Mouse (Mus musculus) stomach, embryonic 15.5 days (tissue): ENCODE measurements around the gene Msmp. TPM values are rescaled to one million over a fixed set of nuclear protein-coding genes. Genes with fewer than 3 reads are reported as not detected.
"Not testable (repeated sequence)": the region's sequence is repeated elsewhere in the genome, so short reads cannot be mapped to it uniquely, and the experiment has no call there.

Source experiments
- ATAC-seq: fragments of 200-750 bp; cut with Nextera tagmentation; 2 replicates; pipeline ENCODE4 v1.8.0; 2017; ENCODE audit warnings: low read depth, moderate number of reproducible peaks, moderate TSS enrichment; ENCODE audit not compliant: insufficient read depth, low FRiP score
- H3K27ac ChIP-seq: fragments of 300-500 bp; sonication (generic); 2 replicates; pipeline ENCODE4 v1.5.1; 2015; ENCODE audit warnings: mild to moderate bottlenecking, inconsistent platforms
- H3K27me3 ChIP-seq: fragments of 300-500 bp; sonication (generic); replicated peaks from 2 replicates; pipeline ENCODE4 v1.6.1; 2015; ENCODE audit warnings: inconsistent platforms
- H3K36me3 ChIP-seq: fragments of 300-500 bp; sonication (generic); 2 replicates; pipeline ENCODE4 v1.6.1; 2015; ENCODE audit warnings: inconsistent platforms
- H3K4me1 ChIP-seq: fragments of 300-500 bp; sonication (generic); 2 replicates; pipeline ENCODE4 v1.6.1; 2015; ENCODE audit warnings: inconsistent platforms
- H3K4me2 ChIP-seq: fragments of 300-500 bp; sonication (generic); 2 replicates; pipeline ENCODE4 v1.6.1; 2015; ENCODE audit warnings: mild to moderate bottlenecking, inconsistent platforms
- H3K4me3 ChIP-seq: fragments of 300-500 bp; sonication (generic); replicated peaks from 2 replicates; pipeline ENCODE4 v1.5.1; 2015; ENCODE audit warnings: inconsistent platforms
- H3K9ac ChIP-seq: fragments of 300-500 bp; sonication (generic); 2 replicates; pipeline ENCODE4 v1.6.1; 2015; ENCODE audit warnings: inconsistent platforms
- H3K9me3 ChIP-seq: fragments of 300-500 bp; sonication (generic); 2 replicates; pipeline ENCODE4 v1.6.1; 2016; ENCODE audit warnings: inconsistent platforms
- WGBS: fragments of 180-500 bp; shearing (Covaris S2); methylation state at CpG from one replicate; pipeline ENCODE4 v1.1.7; 2015; 5-methylcytosine and 5-hydroxymethylcytosine counted together
- polyA plus RNA-seq: library from polyadenylated mRNA; unstranded; fragments of >200 nt; fragmentation: Nextera tagmentation; extraction: Ambion mirVana; gene quantifications from 2 replicates; pipeline ENCODE4 v1.2.1, GENCODE M21; 2015

Gene Msmp
- polyA plus RNA-seq, 1 experiment from 2014 or later = 0.85 TPM

GRCm38 (mm10) chr4:43558631-43559356, 25.5 kb downstream of the Msmp start:
- H3K9me3 ChIP-seq = no peaks in the 10 kb centered on the region
- H3K4me3 ChIP-seq = peak overlapping the region; percentile 26
- H3K9ac ChIP-seq = peak overlapping the region; percentile 12; the same call in 1 of the 2 replicates
- H3K27ac ChIP-seq = peak overlapping the region; percentile 93
- peak overlapping the region; percentile 73 for H3K4me2 ChIP-seq
- ATAC-seq = peak; percentile 13; the same call in 1 of the 2 replicates
- peaks cover 47% of the 10 kb centered on the region for H3K4me1 ChIP-seq
- 14% methylated on average over 13 of the region's 13 CpGs for WGBS
- peaks cover 34% of the 10 kb centered on the region for H3K36me3 ChIP-seq
- H3K27me3 ChIP-seq = no peaks in the 10 kb centered on the region

GRCm38 (mm10) chr4:43558028-43558630, 26.2 kb downstream of the Msmp start:
- H3K4me1 ChIP-seq = peaks cover 41% of the 10 kb centered on the region

GRCm38 (mm10) chr4:43555926-43556325, 28.4 kb downstream of the Msmp start:
- Histone ChIP-seq H3K4me2 (no peak overlapping the region), H3K36me3 (peaks cover 59% of the 10 kb centered on the region)
- 91% methylated on average over 7 of the region's 7 CpGs for WGBS

More at GRCm38 (mm10) chr4:43558028-43558630, 26.2 kb downstream of the Msmp start:
- no peak for ATAC-seq
- peak overlapping the region; percentile 93 for H3K27ac ChIP-seq
- no peaks in the 10 kb centered on the region for H3K9me3 ChIP-seq
- WGBS = 22% methylated on average over 5 of the region's 5 CpGs
- H3K36me3 ChIP-seq = peaks cover 41% of the 10 kb centered on the region
- peak overlapping the region; percentile 73 for H3K4me2 ChIP-seq
- H3K9ac ChIP-seq = 0 out of 2 replicates have a peak overlapping the region, but pooled peaks have one; percentile 6
- peak overlapping the region; percentile 26 for H3K4me3 ChIP-seq
- H3K27me3 ChIP-seq = no peaks in the 10 kb centered on the region

GRCm38 (mm10) chr4:43553891-43554290, 30.4 kb downstream of the Msmp start:
- ATAC-seq = no peak
- Histone ChIP-seq H3K27ac (no peak overlapping the region), H3K27me3 (no peaks in the 10 kb centered on the region), H3K4me2 (no peak overlapping the region), H3K9ac (no peak overlapping the region), H3K4me3 (no peak overlapping the region), H3K4me1 (peaks cover 18% of the 10 kb centered on the region), H3K9me3 (no peaks in the 10 kb centered on the region), H3K36me3 (peaks cover 79% of the 10 kb centered on the region)

More at GRCm38 (mm10) chr4:43555926-43556325, 28.4 kb downstream of the Msmp start:
- Histone ChIP-seq H3K4me3 (no peak overlapping the region), H3K27me3 (no peaks in the 10 kb centered on the region), H3K9ac (no peak overlapping the region), H3K4me1 (peaks cover 37% of the 10 kb centered on the region), H3K9me3 (no peaks in the 10 kb centered on the region), H3K27ac (no peak overlapping the region)
- ATAC-seq = no peak

- 95% methylated on average over 5 of the region's 5 CpGs for WGBS
- no peak overlapping the region for H3K4me2 ChIP-seq
- H3K4me1 ChIP-seq = peaks cover 4% of the 10 kb centered on the region
- no peak for ATAC-seq
- H3K27me3 ChIP-seq = no peaks in the 10 kb centered on the region
- no peaks in the 10 kb centered on the region for H3K9me3 ChIP-seq
- no peak overlapping the region for H3K9ac ChIP-seq
- H3K36me3 ChIP-seq = peaks cover 94% of the 10 kb centered on the region
- H3K27ac ChIP-seq = no peak overlapping the region
- no peak overlapping the region for H3K4me3 ChIP-seq
These were observed 31.9 kb downstream of the Msmp start for GRCm38 (mm10) chr4:43552437-43552836.

- H3K9ac ChIP-seq, H3K4me3 ChIP-seq, H3K4me1 ChIP-seq, H3K4me2 ChIP-seq, H3K27ac ChIP-seq, H3K9me3 ChIP-seq, H3K27me3 ChIP-seq, ATAC-seq: not testable (repeated sequence)
- peaks cover 95% of the 10 kb centered on the region for H3K36me3 ChIP-seq
- 79% methylated on average over 6 of the region's 6 CpGs for WGBS
These were observed 32.4 kb downstream of the Msmp start for GRCm38 (mm10) chr4:43551854-43552253.

GRCm38 (mm10) chr4:43549055-43549454, 35.2 kb downstream of the Msmp start:
- Histone ChIP-seq H3K9me3 (no peaks in the 10 kb centered on the region), H3K27ac (no peak overlapping the region), H3K4me1 (no peaks in the 10 kb centered on the region), H3K4me3 (no peak overlapping the region), H3K27me3 (no peaks in the 10 kb centered on the region), H3K4me2 (no peak overlapping the region), H3K9ac (no peak overlapping the region), H3K36me3 (peaks cover 93% of the 10 kb centered on the region)
- WGBS = 93% methylated on average over 12 of the region's 12 CpGs
- no peak for ATAC-seq

GRCm38 (mm10) chr4:43547160-43547559, 37.1 kb downstream of the Msmp start:
- ATAC-seq = no peak
- WGBS = 94% methylated on average over 8 of the region's 8 CpGs

GRCm38 (mm10) chr4:43546375-43547047, 37.8 kb downstream of the Msmp start:
- Histone ChIP-seq H3K36me3 (peaks cover 92% of the 10 kb centered on the region), H3K27ac (no peak overlapping the region), H3K9ac (no peak overlapping the region), H3K9me3 (no peaks in the 10 kb centered on the region), H3K4me3 (no peak overlapping the region), H3K4me1 (no peaks in the 10 kb centered on the region), H3K27me3 (no peaks in the 10 kb centered on the region), H3K4me2 (no peak overlapping the region)
- WGBS = 90% methylated on average over 12 of the region's 12 CpGs
- no peak for ATAC-seq

More at GRCm38 (mm10) chr4:43547160-43547559, 37.1 kb downstream of the Msmp start:
- no peaks in the 10 kb centered on the region for H3K4me1 ChIP-seq
- H3K27ac ChIP-seq = no peak overlapping the region
- H3K9me3 ChIP-seq = no peaks in the 10 kb centered on the region
- H3K4me2 ChIP-seq = no peak overlapping the region
- no peak overlapping the region for H3K9ac ChIP-seq
- H3K36me3 ChIP-seq = peaks cover 93% of the 10 kb centered on the region
- H3K27me3 ChIP-seq = no peaks in the 10 kb centered on the region
- H3K4me3 ChIP-seq = no peak overlapping the region

GRCm38 (mm10) chr4:43542044-43542443, 42.2 kb downstream of the Msmp start:
- Histone ChIP-seq H3K9ac (no peak overlapping the region), H3K4me3 (no peak overlapping the region), H3K4me2 (no peak overlapping the region), H3K4me1 (no peaks in the 10 kb centered on the region), H3K27me3 (no peaks in the 10 kb centered on the region), H3K36me3 (peaks cover 88% of the 10 kb centered on the region), H3K27ac (no peak overlapping the region), H3K9me3 (no peaks in the 10 kb centered on the region)
- WGBS = 60% methylated on average over 2 of the region's 3 CpGs
- no peak for ATAC-seq

- Histone ChIP-seq H3K36me3 (peaks cover 91% of the 10 kb centered on the region), H3K4me1 (no peaks in the 10 kb centered on the region), H3K9ac (no peak overlapping the region), H3K4me2 (no peak overlapping the region), H3K27ac (no peak overlapping the region), H3K27me3 (no peaks in the 10 kb centered on the region), H3K4me3 (no peak overlapping the region), H3K9me3 (no peaks in the 10 kb centered on the region)
- ATAC-seq = no peak
- WGBS = 91% methylated on average over 9 of the region's 9 CpGs
These were observed 48.3 kb downstream of the Msmp start for GRCm38 (mm10) chr4:43536031-43536430.

- H3K27ac ChIP-seq = no peak overlapping the region
- peaks cover 88% of the 10 kb centered on the region for H3K36me3 ChIP-seq
- no peaks in the 10 kb centered on the region for H3K9me3 ChIP-seq
- H3K4me3 ChIP-seq = no peak overlapping the region
- no peaks in the 10 kb centered on the region for H3K4me1 ChIP-seq
- WGBS = 91% methylated on average over 8 of the region's 8 CpGs
- H3K4me2 ChIP-seq = no peak overlapping the region
- no peaks in the 10 kb centered on the region for H3K27me3 ChIP-seq
- H3K9ac ChIP-seq = no peak overlapping the region
- ATAC-seq = no peak
These were observed 48.7 kb downstream of the Msmp start for GRCm38 (mm10) chr4:43535628-43536027.
